Mouse (Mus musculus) midbrain, postnatal 0 days (tissue): ENCODE measurements around the gene Trap1a. TPM values are rescaled to one million over a fixed set of nuclear protein-coding genes. Genes with fewer than 3 reads are reported as not detected.
A peak's percentile ranks its signal among the peaks of the same experiment; 100 is the strongest.

ENCODE experiments used
- ATAC-seq: fragments of 200-750 bp; cut with Nextera tagmentation; 2 replicates; pipeline ENCODE4 v1.8.0; 2017; ENCODE audit warnings: moderate number of reproducible peaks, mild to moderate bottlenecking, moderate TSS enrichment, moderate library complexity; ENCODE audit not compliant: low FRiP score
- DNase-seq: peaks from one replicate; pipeline ENCODE4 v3.0.0-alpha.2; 2015; ENCODE audit warnings: low spot score
- H3K27ac ChIP-seq: fragments of 300-500 bp; sonication (generic); 2 replicates; pipeline ENCODE4 v1.5.1; 2014; ENCODE audit warnings: low read depth, mild to moderate bottlenecking, low read length, mixed read lengths
- H3K27me3 ChIP-seq: fragments of 300-500 bp; sonication (generic); 2 replicates; pipeline ENCODE4 v1.6.1; 2014; ENCODE audit warnings: low read length, control low read depth, mixed read lengths; ENCODE audit not compliant: insufficient read depth
- H3K36me3 ChIP-seq: fragments of 300-500 bp; sonication (generic); 2 replicates; pipeline ENCODE4 v1.6.1; 2014; ENCODE audit warnings: low read length, control low read depth, mixed read lengths; ENCODE audit not compliant: insufficient read depth
- H3K4me1 ChIP-seq: fragments of 300-500 bp; sonication (generic); 2 replicates; pipeline ENCODE4 v1.6.1; 2014; ENCODE audit warnings: mild to moderate bottlenecking, control low read depth, antibody characterized with exemption, low read length, mixed read lengths; ENCODE audit not compliant: insufficient read depth
- H3K4me2 ChIP-seq: fragments of 300-500 bp; sonication (generic); 2 replicates; pipeline ENCODE4 v1.6.1; 2014; ENCODE audit warnings: low read depth, mild to moderate bottlenecking, low read length, mixed read lengths; ENCODE audit not compliant: poor library complexity, severe bottlenecking
- H3K4me3 ChIP-seq: fragments of 300-500 bp; sonication (generic); 2 replicates; pipeline ENCODE4 v1.5.1; 2014; ENCODE audit warnings: low read depth, mild to moderate bottlenecking, low read length, moderate library complexity
- H3K9ac ChIP-seq: fragments of 300-500 bp; sonication (generic); replicated peaks from 2 replicates; pipeline ENCODE4 v1.6.1; 2014; ENCODE audit warnings: mild to moderate bottlenecking, low read length, moderate library complexity, mixed read lengths; ENCODE audit not compliant: poor library complexity, severe bottlenecking
- H3K9me3 ChIP-seq: fragments of 300-500 bp; sonication (generic); 2 replicates; pipeline ENCODE4 v1.6.1; 2016; ENCODE audit warnings: low read length, control low read depth
- CTCF ChIP-seq: IDR thresholded peaks from 2 replicates; pipeline ENCODE4 v1.5.1; 2016; ENCODE audit warnings: antibody characterized with exemption, mild to moderate bottlenecking
- WGBS: fragments of 180-500 bp; shearing (Covaris S2); extraction: QIAGEN DNeasy Blood & Tissue Kit; methylation state at CpG from one replicate; pipeline ENCODE4 v1.1.7; 2014; 5-methylcytosine and 5-hydroxymethylcytosine counted together
- polyA plus RNA-seq: library from polyadenylated mRNA; unstranded; fragments of >200 nt; fragmentation: Nextera tagmentation; extraction: Ambion mirVana; gene quantifications from 2 replicates; pipeline ENCODE4 v1.2.1, GENCODE M21; 2015
- total RNA-seq: library from RNA; depleted of rRNA; stranded (reverse); fragments of >200 nt; gene quantifications from 2 replicates; pipeline ENCODE4 v1.2.3, GENCODE M21; 2014; rRNA removed

Trap1a gene
- total and polyA plus RNA-seq, 2 experiments from 2014 or later, result not detected

- 87% methylated on average over 3 of the region's 3 CpGs for WGBS
- peak; percentile 47 for TF ChIP-seq CTCF
These were observed 33.5 kb downstream of the Trap1a start for GRCm38 (mm10) chrX:139366837-139367528.

GRCm38 (mm10) chrX:139367529-139367908, 34.0 kb downstream of the Trap1a start:
- H3K4me3 ChIP-seq, result no peak overlapping the region
- H3K27ac ChIP-seq, result no peak overlapping the region
- ATAC-seq (no peak), DNase-seq (no peak)
- no peaks in the 10 kb centered on the region for H3K4me1 ChIP-seq
- no peaks in the 10 kb centered on the region for H3K9me3 ChIP-seq
- no peak for TF ChIP-seq CTCF
- H3K36me3 ChIP-seq, result no peaks in the 10 kb centered on the region
- no peaks in the 10 kb centered on the region for H3K27me3 ChIP-seq
- H3K4me2 ChIP-seq, result no peak overlapping the region
- no peak overlapping the region for H3K9ac ChIP-seq

More at GRCm38 (mm10) chrX:139366837-139367528, 33.5 kb downstream of the Trap1a start:
- DNase-seq (no peak), ATAC-seq (no peak)
- Histone ChIP-seq H3K4me3 (no peak overlapping the region), H3K36me3 (no peaks in the 10 kb centered on the region), H3K4me2 (no peak overlapping the region), H3K9ac (no peak overlapping the region), H3K9me3 (no peaks in the 10 kb centered on the region), H3K27me3 (no peaks in the 10 kb centered on the region), H3K4me1 (no peaks in the 10 kb centered on the region), H3K27ac (no peak overlapping the region)

- DNase-seq (peak; percentile 5), ATAC-seq (no peak)
- H3K4me2 ChIP-seq, result no peak overlapping the region
- no peak overlapping the region for H3K9ac ChIP-seq
- TF ChIP-seq CTCF, result peak; percentile 63
- no peaks in the 10 kb centered on the region for H3K4me1 ChIP-seq
- H3K9me3 ChIP-seq, result no peaks in the 10 kb centered on the region
- 70% methylated on average over 4 of the region's 4 CpGs for WGBS
- no peaks in the 10 kb centered on the region for H3K36me3 ChIP-seq
- H3K27me3 ChIP-seq, result no peaks in the 10 kb centered on the region
- H3K27ac ChIP-seq, result no peak overlapping the region
- no peak overlapping the region for H3K4me3 ChIP-seq
These were observed 35.6 kb downstream of the Trap1a start for GRCm38 (mm10) chrX:139369122-139369521.

GRCm38 (mm10) chrX:139372665-139373064, 39.2 kb downstream of the Trap1a start:
- TF ChIP-seq CTCF, result peak; percentile 73

More at GRCm38 (mm10) chrX:139372665-139373064, 39.2 kb downstream of the Trap1a start:
- no peaks in the 10 kb centered on the region for H3K4me1 ChIP-seq
- H3K9me3 ChIP-seq, result no peaks in the 10 kb centered on the region
- no peak overlapping the region for H3K4me3 ChIP-seq
- no peak overlapping the region for H3K9ac ChIP-seq
- no peak overlapping the region for H3K4me2 ChIP-seq
- H3K27ac ChIP-seq, result no peak overlapping the region
- ATAC-seq (no peak), DNase-seq (peak; percentile 65)
- no peaks in the 10 kb centered on the region for H3K27me3 ChIP-seq
- H3K36me3 ChIP-seq, result no peaks in the 10 kb centered on the region

Other genes starting within 250 kb of the Trap1a start
- not detected in 2 replicates for gene Serpina7, start 248.4 kb upstream of the Trap1a start, total RNA-seq
- not detected in 2 replicates for gene Serpina7, start 248.4 kb upstream of the Trap1a start, polyA plus RNA-seq
- not detected in 2 replicates for gene 4930513O06Rik, start 247.4 kb upstream of the Trap1a start, total RNA-seq
- gene 4930513O06Rik, start 247.4 kb upstream of the Trap1a start, polyA plus RNA-seq, result not detected in 2 replicates
- gene 4933428M09Rik, start 154.5 kb upstream of the Trap1a start, total RNA-seq, result not detected in 2 replicates
- not detected in 2 replicates for gene 4933428M09Rik, start 154.5 kb upstream of the Trap1a start, polyA plus RNA-seq
- gene Mum1l1, start 123.6 kb upstream of the Trap1a start, total RNA-seq, result 5.2 and 7.1 TPM in 2 replicates
- 8.4 and 8.6 TPM in 2 replicates for gene Mum1l1, start 123.6 kb upstream of the Trap1a start, polyA plus RNA-seq
- gene D330045A20Rik, start 146.7 kb downstream of the Trap1a start, total RNA-seq, result 0.60 and 0.61 TPM in 2 replicates
- 1.4 and 1.7 TPM in 2 replicates for gene D330045A20Rik, start 146.7 kb downstream of the Trap1a start, polyA plus RNA-seq
- gene Rnf128, start 229.6 kb downstream of the Trap1a start, total RNA-seq, result 7.0 and 8.3 TPM in 2 replicates
- 8.5 and 10.0 TPM in 2 replicates for gene Rnf128, start 229.6 kb downstream of the Trap1a start, polyA plus RNA-seq